Mouse (Mus musculus) bone marrow, adult 2 months (tissue): Measurements from ENCODE around the gene Trove2.

ENCODE experiments used
- CTCF ChIP-seq: fragments of 200-500 bp; IDR thresholded peaks from 2 replicates; pipeline ENCODE4 v1.5.1; 2011; ENCODE audit warnings: low read length, control low read depth; ENCODE audit not compliant: control insufficient read depth, insufficient read depth
- POLR2A ChIP-seq: fragments of 200-500 bp; IDR thresholded peaks from 2 replicates; pipeline ENCODE4 v1.6.1; 2011; ENCODE audit warnings: low read depth, mild to moderate bottlenecking, control low read depth, low read length, borderline replicate concordance; ENCODE audit not compliant: control insufficient read depth

DNA sequence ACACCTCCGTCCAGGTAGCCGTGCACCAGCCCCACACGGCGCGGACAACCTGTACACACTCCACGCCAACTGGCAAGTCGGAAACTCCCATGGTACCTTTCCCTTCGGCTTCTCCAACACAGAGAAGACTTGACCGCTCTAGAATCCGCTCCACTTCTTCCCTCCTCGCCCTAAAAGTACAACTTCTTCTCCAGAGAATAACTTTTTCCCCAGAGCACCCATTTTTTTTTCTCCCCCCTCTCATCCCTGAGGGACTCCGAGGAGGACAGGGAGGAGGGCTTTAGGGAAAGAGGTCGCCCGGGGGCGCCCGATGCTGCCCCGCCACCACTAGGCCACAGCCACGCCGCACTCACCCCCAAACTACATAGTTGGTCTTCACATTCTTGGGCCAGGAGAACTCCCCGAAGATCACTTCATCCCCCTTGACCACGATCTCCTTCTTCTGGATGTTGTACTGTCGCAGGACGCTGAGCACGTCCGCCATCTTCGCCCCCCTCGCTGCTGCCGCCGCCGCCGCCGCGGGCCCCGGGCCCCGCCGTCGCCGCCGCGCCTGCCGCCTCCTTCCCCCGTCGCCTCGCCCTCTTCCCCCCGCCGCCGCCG lies 74.6 kb downstream of the Trove2 start:
- TF ChIP-seq CTCF: no peak
- no peak for TF ChIP-seq POLR2A
